ENCODE assay signal across 21 mouse cellular contexts in genomic region chr7:138356655-138357449, GRCm38 (mm10). TPM values are rescaled to one million over a fixed set of nuclear protein-coding genes. Genes with fewer than 3 reads are reported as not detected.
DNase-seq lines count a peak whose midpoint lies in the region; ATAC-seq and TF ChIP-seq lines count a peak whose summit lies in the region.
"Had no signal": no experiment of that assay in that cellular context is flagged by ENCODE, and none has a peak within 500 bp of the region (broad histone marks: within the 10 kb centered on the region; RNA-seq: fewer than 3 reads in every experiment).

No protein-coding gene starts in this region.

- H3K4me3 ChIP-seq in kidney, embryonic 15.5 days (replicated peaks): no peak overlapping the region
- no peak overlapping the region for H3K4me3 ChIP-seq in midbrain, embryonic 14.5 days (replicated peaks; ENCODE audit: low read depth, low read length)
- H3K4me3 ChIP-seq in midbrain, postnatal 0 days (ENCODE audit: low read depth, low read length): no peak overlapping the region
- no peak overlapping the region for H3K4me3 ChIP-seq in embryonic facial prominence, embryonic 11.5 days (ENCODE audit: low read depth, low read length)
- H3K4me3 ChIP-seq: embryonic facial prominence, embryonic 12.5 days; heart, adult 2 months; heart, embryonic 15.5 days; midbrain, embryonic 12.5 days had no signal

- 20% methylated on average over 2 of the region's 2 CpGs for WGBS in kidney, embryonic 15.5 days
- 65% methylated on average over 2 of the region's 2 CpGs for WGBS in midbrain, embryonic 14.5 days
- WGBS in midbrain, postnatal 0 days: 66% methylated on average over 2 of the region's 2 CpGs
- 41% methylated on average over 2 of the region's 2 CpGs for WGBS in embryonic facial prominence, embryonic 11.5 days

- peak; percentile 70; the same call in 1 of the 2 replicates for ATAC-seq in kidney, embryonic 15.5 days (replicated peaks; ENCODE audit: low FRiP score)
- no peak for ATAC-seq in midbrain, embryonic 14.5 days (ENCODE audit: low FRiP score, low TSS enrichment)
- no peak for ATAC-seq in midbrain, postnatal 0 days (ENCODE audit: low FRiP score)
- no peak for ATAC-seq in embryonic facial prominence, embryonic 11.5 days (replicated peaks; ENCODE audit: insufficient number of reproducible peaks, low FRiP score, low TSS enrichment, low read depth)
- ATAC-seq: activated CD4-positive, CD25-positive, alpha-beta regulatory T cell, adult 4 months; intestine, embryonic 16.5 days; liver, postnatal 0 days had no signal

- no peak for TF ChIP-seq CTCF in midbrain, postnatal 0 days (IDR thresholded peaks at IDR 0.05)

- no peaks in the 10 kb centered on the region for H3K27me3 ChIP-seq in kidney, embryonic 15.5 days
- H3K27me3 ChIP-seq in midbrain, embryonic 14.5 days (ENCODE audit: control insufficient read depth, insufficient read depth, low read length): no peaks in the 10 kb centered on the region
- H3K27me3 ChIP-seq in midbrain, postnatal 0 days (ENCODE audit: insufficient read depth, low read length): no peaks in the 10 kb centered on the region
- no peaks in the 10 kb centered on the region for H3K27me3 ChIP-seq in embryonic facial prominence, embryonic 11.5 days (ENCODE audit: control insufficient read depth, insufficient read depth, low read length)
- H3K27me3 ChIP-seq: embryonic facial prominence, embryonic 12.5 days; midbrain, embryonic 12.5 days had no signal

- H3K9ac ChIP-seq in kidney, embryonic 15.5 days: no peak overlapping the region
- no peak overlapping the region for H3K9ac ChIP-seq in midbrain, embryonic 14.5 days (replicated peaks; ENCODE audit: low read length)
- H3K9ac ChIP-seq in midbrain, postnatal 0 days (replicated peaks; ENCODE audit: low read length, poor library complexity, severe bottlenecking): no peak overlapping the region
- no peak overlapping the region for H3K9ac ChIP-seq in embryonic facial prominence, embryonic 11.5 days (replicated peaks; ENCODE audit: low read length)
- H3K9ac ChIP-seq: embryonic facial prominence, embryonic 12.5 days; heart, embryonic 15.5 days; liver, postnatal 0 days; midbrain, embryonic 12.5 days had no signal

- peaks cover 6% of the 10 kb centered on the region for H3K4me1 ChIP-seq in kidney, embryonic 15.5 days
- H3K4me1 ChIP-seq in midbrain, embryonic 14.5 days (ENCODE audit: control insufficient read depth, insufficient read depth, low read length): no peaks in the 10 kb centered on the region
- H3K4me1 ChIP-seq in midbrain, postnatal 0 days (ENCODE audit: insufficient read depth, low read length): no peaks in the 10 kb centered on the region
- no peaks in the 10 kb centered on the region for H3K4me1 ChIP-seq in embryonic facial prominence, embryonic 11.5 days (ENCODE audit: control insufficient read depth, insufficient read depth, low read length)
- H3K4me1 ChIP-seq: heart, embryonic 15.5 days had no signal

- H3K36me3 ChIP-seq in kidney, embryonic 15.5 days: no peaks in the 10 kb centered on the region
- no peaks in the 10 kb centered on the region for H3K36me3 ChIP-seq in midbrain, embryonic 14.5 days (ENCODE audit: control insufficient read depth, insufficient read depth, low read length)
- no peaks in the 10 kb centered on the region for H3K36me3 ChIP-seq in midbrain, postnatal 0 days (ENCODE audit: insufficient read depth, low read length)
- no peaks in the 10 kb centered on the region for H3K36me3 ChIP-seq in embryonic facial prominence, embryonic 11.5 days (replicated peaks; ENCODE audit: control insufficient read depth, insufficient read depth, low read depth, low read length)
- H3K36me3 ChIP-seq: embryonic facial prominence, embryonic 12.5 days; heart, embryonic 15.5 days; midbrain, embryonic 12.5 days had no signal

- H3K27ac ChIP-seq in kidney, embryonic 15.5 days: no peak overlapping the region
- H3K27ac ChIP-seq in midbrain, embryonic 14.5 days (replicated peaks; ENCODE audit: low read depth, low read length): no peak overlapping the region
- H3K27ac ChIP-seq in midbrain, postnatal 0 days (ENCODE audit: low read depth, low read length): no peak overlapping the region
- no peak overlapping the region for H3K27ac ChIP-seq in embryonic facial prominence, embryonic 11.5 days (replicated peaks; ENCODE audit: low read depth, low read length)
- H3K27ac ChIP-seq: embryonic facial prominence, embryonic 12.5 days; heart, adult 2 months; heart, embryonic 15.5 days; midbrain, embryonic 12.5 days had no signal

- H3K9me3 ChIP-seq in kidney, embryonic 15.5 days (replicated peaks): no peaks in the 10 kb centered on the region
- H3K9me3 ChIP-seq in midbrain, embryonic 14.5 days (ENCODE audit: control insufficient read depth, low read length): no peaks in the 10 kb centered on the region
- no peaks in the 10 kb centered on the region for H3K9me3 ChIP-seq in midbrain, postnatal 0 days (ENCODE audit: low read length)
- H3K9me3 ChIP-seq in embryonic facial prominence, embryonic 11.5 days (replicated peaks; ENCODE audit: control insufficient read depth, low read length): no peaks in the 10 kb centered on the region
- H3K9me3 ChIP-seq: embryonic facial prominence, embryonic 12.5 days; heart, embryonic 15.5 days; midbrain, embryonic 12.5 days had no signal

- DNase-seq in kidney, postnatal 36 days: no peak
- DNase-seq in midbrain, embryonic 14.5 days: peak; percentile 24
- DNase-seq in midbrain, postnatal 0 days (ENCODE audit: low spot score): no peak
- peak; percentile 61 for DNase-seq in embryonic facial prominence, embryonic 11.5 days (ENCODE audit: low spot score)
- DNase-seq in yolk sac, embryonic 10.5 days (ENCODE audit: low spot score): peak; percentile 42
- DNase-seq in cerebellum, adult 9-10 months: no peak
- DNase-seq in adrenal gland, postnatal 10 days: no peak
- DNase-seq: adrenal gland, postnatal 36 days; B cell, adult 2 months; cerebellum, adult 9-11 months; gastrocnemius, postnatal 10 days; heart, adult 2 months; liver, postnatal 0 days; right cerebral cortex, postnatal 14 days had no signal

- no peak overlapping the region for H3K4me2 ChIP-seq in kidney, embryonic 15.5 days
- no peak overlapping the region for H3K4me2 ChIP-seq in midbrain, embryonic 14.5 days (ENCODE audit: low read length)
- no peak overlapping the region for H3K4me2 ChIP-seq in midbrain, postnatal 0 days (ENCODE audit: low read depth, low read length, poor library complexity, severe bottlenecking)
- no peak overlapping the region for H3K4me2 ChIP-seq in embryonic facial prominence, embryonic 11.5 days (ENCODE audit: low read depth, low read length)
- H3K4me2 ChIP-seq: embryonic facial prominence, embryonic 12.5 days; heart, embryonic 15.5 days; midbrain, embryonic 12.5 days had no signal

RNA-seq across cellular contexts. Expression of gene Tcerg1l, which starts 40.7 kb away (rescaled TPM):
- 1.3 and 1.8 TPM in 2 replicates for polyA plus RNA-seq in kidney, embryonic 15.5 days (2015; fragmentation: Nextera tagmentation; extraction: Ambion mirVana)
- polyA plus RNA-seq in midbrain, embryonic 14.5 days (2014; fragmentation: Nextera tagmentation; extraction: Ambion mirVana): 18.7 and 24.2 TPM in 2 replicates
- 31.2 and 38.2 TPM in 2 replicates for total RNA-seq in midbrain, postnatal 0 days (2014; rRNA removed)
- polyA plus RNA-seq in midbrain, postnatal 0 days (2015; fragmentation: Nextera tagmentation; extraction: Ambion mirVana): 35.8 and 36.0 TPM in 2 replicates
- 1.5 and 2.0 TPM in 2 replicates for polyA plus RNA-seq in embryonic facial prominence, embryonic 11.5 days (2014; fragmentation: Nextera tagmentation; extraction: Ambion mirVana)
- under 1 TPM; 0.67 to 0.78 TPM for total RNA-seq in adrenal gland, postnatal 10 days (2021)
- total RNA-seq: heart, adult 2 months; hematopoietic stem cell, adult 5-6 weeks had no signal
- polyA plus RNA-seq: activated CD4-positive, CD25-positive, alpha-beta regulatory T cell, adult 4 months; heart, adult 2 months; liver, postnatal 0 days had no signal

Comparison
In these comparisons a context has a peak if more than half of its experiments do, and no peak if none do; other contexts are left out.
1. DNase-seq: peak in midbrain, embryonic 14.5 days (single experiment), embryonic facial prominence, embryonic 11.5 days (single experiment) and yolk sac, embryonic 10.5 days (single experiment); none in kidney, postnatal 36 days (0 of 2), midbrain, postnatal 0 days (single experiment), cerebellum, adult 9-10 months (single experiment) and adrenal gland, postnatal 10 days (single experiment).